Mouse (Mus musculus) cerebellum, postnatal 14 days (tissue): ENCODE measurements at regions not wholly inside any gene's neighbourhood (a gene's known extent, or its start where the extent isn't known, plus 50 kb on each side); places are given as distances from the start of the nearest gene placed in this dataset.

Experiments
- DNase-seq, 2 experiments: peaks; one replicate each; pipeline ENCODE4 v3.0.0; 2021; ENCODE audit warnings: mixed read lengths in 2 of 2

- no peak for DNase-seq
Observed at GRCm38 (mm10) chr12:45833871-45834270, 759.4 kb upstream of the Stxbp6 start.

DNA sequence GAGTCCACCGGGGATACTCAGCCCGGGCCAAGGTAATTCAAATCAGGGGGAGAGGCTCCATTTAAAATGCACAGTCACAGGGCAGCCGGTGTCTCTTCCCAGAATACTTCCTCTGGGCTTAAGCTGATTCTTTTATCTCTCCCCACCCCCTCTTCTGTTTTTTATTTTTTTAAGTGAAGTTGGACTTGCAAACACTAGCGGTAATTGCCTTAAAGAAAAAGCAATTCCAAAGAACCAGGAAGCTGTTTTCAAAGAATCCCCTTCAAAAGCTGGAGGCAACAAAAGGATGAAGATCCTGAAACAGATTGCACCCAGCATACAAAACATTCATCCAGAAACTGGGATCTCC is 758.9 kb upstream of the Stxbp6 start:
- DNase-seq = peak; percentile 2 to 3

DNA sequence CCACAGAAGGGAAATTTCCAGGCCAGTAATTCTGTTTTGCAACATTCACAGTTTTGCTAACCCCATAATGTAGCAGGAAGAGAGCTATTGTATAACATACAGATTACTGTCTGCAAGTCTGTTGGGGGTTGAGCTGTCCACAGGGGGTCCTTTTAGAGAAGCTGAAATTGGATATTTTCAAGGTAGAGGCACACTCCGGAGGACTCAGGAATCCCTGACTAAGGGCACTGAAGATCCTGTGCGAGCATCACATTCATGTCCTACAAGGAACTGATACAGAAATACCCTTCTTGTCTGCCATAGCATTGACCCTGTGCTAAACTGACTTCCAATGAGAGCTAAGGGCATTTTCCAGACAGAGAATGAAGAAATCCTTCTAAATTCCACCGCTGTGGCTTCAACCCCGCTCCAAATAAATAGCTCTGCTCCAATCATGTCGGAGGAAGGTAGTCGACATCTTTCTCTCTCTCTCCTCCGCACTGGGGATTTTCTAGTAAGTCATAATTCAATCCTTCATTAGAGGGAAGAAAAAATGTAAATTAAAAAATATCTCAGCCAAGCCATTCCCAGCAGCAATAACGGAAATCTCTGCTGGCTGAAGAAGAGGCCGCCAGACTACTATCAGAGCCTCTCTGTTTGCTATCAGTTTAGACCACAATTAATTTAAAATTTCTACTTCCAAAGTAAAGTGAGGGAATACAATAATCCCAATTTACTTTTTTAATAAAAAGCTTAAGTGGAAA is 758.3 kb upstream of the Stxbp6 start:
- DNase-seq = peak; percentile 1 to 7

DNA sequence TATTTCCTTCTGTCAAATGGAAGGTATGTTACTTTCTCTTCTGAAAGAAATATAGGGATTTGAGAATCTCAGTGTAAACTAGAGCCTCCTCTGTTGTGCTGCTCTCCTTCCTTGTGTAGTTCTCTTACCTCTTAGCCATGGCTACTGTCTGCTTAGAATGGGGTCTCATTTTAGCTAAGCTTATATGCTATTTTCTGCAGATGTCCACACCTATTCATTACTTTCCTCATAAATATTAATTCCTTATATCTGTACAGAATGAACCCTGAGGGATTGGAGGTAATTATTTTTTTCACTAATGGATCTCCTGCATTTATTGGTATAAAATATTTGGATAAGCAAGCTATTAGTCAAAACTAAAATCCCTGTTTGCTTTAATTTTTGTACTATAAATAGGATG is 750.4 kb upstream of the Stxbp6 start:
- DNase-seq = no peak
